ENCODE assay signal across 8 mouse cellular contexts in the genomic region with DNA sequence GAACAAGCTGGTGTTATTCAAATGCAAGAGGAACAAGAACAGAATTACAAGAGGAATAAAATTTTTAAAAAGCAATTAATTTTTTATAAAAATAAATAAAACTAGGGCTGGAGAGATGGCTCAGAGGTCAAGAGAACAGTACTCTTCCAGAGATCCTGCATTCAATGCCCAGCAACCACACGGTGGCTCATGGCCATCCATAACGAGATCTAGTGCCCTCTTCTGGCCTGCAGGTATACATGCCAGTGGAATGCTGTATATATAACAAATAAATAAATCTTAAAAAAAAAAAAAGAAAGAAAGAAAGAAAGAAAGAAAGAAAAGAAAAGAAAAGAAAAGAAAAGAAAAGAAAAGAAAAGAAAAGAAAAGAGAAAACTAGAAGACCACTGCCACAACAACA. TPM values are rescaled to one million over a fixed set of nuclear protein-coding genes. Genes with fewer than 3 reads are reported as not detected.
A peak's percentile ranks its signal among the peaks of the same experiment; 100 is the strongest.
DNase-seq lines count a peak whose midpoint lies in the region; ATAC-seq and TF ChIP-seq lines count a peak whose summit lies in the region.

No protein-coding gene starts in this region.

- CTCF ChIA-PET in Patski (lab: Charles Lee), result interaction anchor here (1.0 to 1.2 kb wide), 2 partner anchors 48 to 64 kb away, joined by 3 to 4 read pairs; no protein-coding TSS in a partner anchor

- H3K4me3 ChIP-seq in kidney, embryonic 15.5 days (replicated peaks), result no peak overlapping the region
- H3K4me3 ChIP-seq in small intestine, adult 2 months (ENCODE audit: low read depth, low read length), result no peak overlapping the region

- TF ChIP-seq POLR2A in small intestine, adult 2 months (IDR thresholded peaks at IDR 0.05; ENCODE audit: low read depth, low read length), result no peak

- intact Hi-C loops in heart, postnatal 36 days (cut with DNase I), result no loop called here

- H3K4me1 ChIP-seq in kidney, embryonic 15.5 days, result peaks cover 13% of the 10 kb centered on the region; the same call in 1 of the 2 replicates
- H3K4me1 ChIP-seq in small intestine, adult 2 months (ENCODE audit: control insufficient read depth, insufficient read depth, insufficient read length, low read length), result peaks cover 3% of the 10 kb centered on the region; the same call in 1 of the 2 replicates

- in situ Hi-C loops in Patski (cut with MboI; ENCODE audit: low pct_unique_long_range_greater_than_20kb), result loop anchor here (5.0 kb wide), 1 partner anchor 62 kb away; the partner anchor contains the start of gene Styk1

- TF ChIP-seq CTCF in Patski (IDR thresholded peaks at IDR 0.05), result peak; percentile 73
- peak; percentile 66; the same call in 1 of the 2 replicates for TF ChIP-seq CTCF in small intestine, adult 2 months (IDR thresholded peaks at IDR 0.05; ENCODE audit: extremely low read depth, insufficient read length, insufficient replicate concordance, low read depth, low read length)

- no peaks in the 10 kb centered on the region for H3K27me3 ChIP-seq in kidney, embryonic 15.5 days
- H3K27me3 ChIP-seq in Patski, result no peaks in the 10 kb centered on the region
- no peaks in the 10 kb centered on the region for H3K27me3 ChIP-seq in small intestine, adult 2 months (ENCODE audit: control insufficient read depth, insufficient read depth, low read length)

- POLR2A ChIA-PET in Patski (lab: Charles Lee), result no interaction called here

- peak; percentile 22 for DNase-seq in kidney, adult 9 months
- DNase-seq in CD4-positive helper T cell, adult 2 months (ENCODE audit: low read depth, low spot score), result peak; percentile 31
- DNase-seq in Patski (ENCODE audit: low read depth, low spot score) (no peak), liver (peak; percentile 39)
- peak; percentile 16 to 47 for DNase-seq in cerebellum, postnatal 25 days
- no peak for DNase-seq in heart, postnatal 36 days

- H3K27ac ChIP-seq in kidney, embryonic 15.5 days, result no peak overlapping the region
- H3K27ac ChIP-seq in small intestine, adult 2 months (ENCODE audit: insufficient read depth, low read depth, low read length), result no peak overlapping the region

- no peak for ATAC-seq in kidney, embryonic 15.5 days (replicated peaks; ENCODE audit: low FRiP score)
- peak; percentile 55 for ATAC-seq in Patski

- H3K9me3 ChIP-seq in kidney, embryonic 15.5 days (replicated peaks), result no peaks in the 10 kb centered on the region

- H3K36me3 ChIP-seq in kidney, embryonic 15.5 days, result peaks cover 25% of the 10 kb centered on the region
- H3K36me3 ChIP-seq in small intestine, adult 2 months (ENCODE audit: control insufficient read depth, insufficient read depth, low read length), result peaks cover 15% of the 10 kb centered on the region

- 22% methylated on average over 2 of the region's 2 CpGs for whole genome bisulfite sequencing in kidney, embryonic 15.5 days
- WGBS in small intestine, adult 2 months, result 3% methylated on average over 2 of the region's 2 CpGs

- H3K9ac ChIP-seq in kidney, embryonic 15.5 days, result no peak overlapping the region

- no peak overlapping the region for H3K4me2 ChIP-seq in kidney, embryonic 15.5 days

RNA-seq across cellular contexts. Expression of gene Magohb, which starts 2.6 kb away (rescaled TPM):
- 62.1 and 70.2 TPM in 2 replicates for polyA plus RNA-seq in kidney, embryonic 15.5 days (2015; fragmentation: Nextera tagmentation; extraction: Ambion mirVana)
- polyA plus RNA-seq in Patski (2021), result 32.9 TPM
- polyA plus RNA-seq in small intestine, adult 2 months (2012; rRNA removed), result 0.30 and 0.34 TPM in 2 replicates
- total RNA-seq in heart, postnatal 36 days (2021), result 1 to 10 TPM; 6.4 to 7.1 TPM

RNA-seq across cellular contexts. Expression of gene Klra2, which starts 43.3 kb away (rescaled TPM):
- polyA plus RNA-seq in kidney, embryonic 15.5 days (2015; fragmentation: Nextera tagmentation; extraction: Ambion mirVana), result 0.27 and 0.30 TPM in 2 replicates
- 0.24 TPM for polyA plus RNA-seq in Patski (2021)
- 0.13 and 0.28 TPM in 2 replicates for polyA plus RNA-seq in small intestine, adult 2 months (2012; rRNA removed)
- total RNA-seq in heart, postnatal 36 days (2021), result under 1 TPM; 0.39 to 0.65 TPM

Comparison
In these comparisons a context has a peak if more than half of its experiments do, and no peak if none do; other contexts are left out.
1. DNase-seq: peak in kidney, adult 9 months (single experiment), CD4-positive helper T cell, adult 2 months (single experiment), cerebellum, postnatal 25 days (2 of 2) and liver (single experiment); none in Patski (single experiment) and heart, postnatal 36 days (0 of 2).
2. RNA of gene Magohb, which starts 2.6 kb away (polyA plus RNA-seq): 62.1 to 70.2 TPM in kidney, embryonic 15.5 days and 32.9 TPM in Patski (single experiment); 0.30 to 0.34 TPM in small intestine, adult 2 months; every median in the first group is over 10 times any median in the second.